Mouse (Mus musculus): Measurements from ENCODE around the gene S1pr1.

DNA sequence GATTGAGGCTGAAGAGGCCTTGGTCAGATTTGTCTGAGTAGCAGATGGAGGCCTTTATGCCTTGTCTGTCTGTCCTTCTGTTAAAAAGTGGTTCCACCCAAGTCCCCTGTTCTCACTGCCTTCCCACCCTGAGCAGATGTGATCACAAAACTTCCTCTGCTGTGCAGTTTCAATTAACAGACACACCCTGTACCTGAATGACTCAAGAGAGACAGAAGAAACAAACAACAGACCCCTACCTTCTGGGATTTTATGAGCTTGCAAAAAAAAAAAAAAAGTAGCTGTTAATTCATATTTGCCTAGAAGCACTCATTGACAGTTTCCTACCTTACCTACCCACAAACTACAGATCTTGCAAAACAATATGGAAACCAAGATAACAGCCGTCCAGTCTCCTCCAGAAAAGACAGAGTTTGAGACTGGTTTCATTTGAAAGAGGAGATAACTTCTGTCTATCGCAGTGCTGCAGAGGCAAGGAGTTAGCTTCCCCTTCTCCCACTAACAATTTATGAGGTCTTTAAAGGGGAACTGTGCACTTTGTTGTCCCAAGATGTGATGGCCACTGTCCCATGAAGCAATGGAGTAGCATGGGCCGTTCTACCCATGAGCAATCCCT is 1.1 kb upstream of the S1pr1 start:
- TF ChIP-seq CTCF (IDR thresholded peaks at IDR 0.05; ENCODE audit: low read depth, low read length), result no peak
- no peak for TF ChIP-seq POLR2A (IDR thresholded peaks at IDR 0.05; ENCODE audit: borderline replicate concordance, low read depth, low read length)
